Mouse (Mus musculus): ENCODE results near the gene Lrch1.

Gene Lrch1

DNA sequence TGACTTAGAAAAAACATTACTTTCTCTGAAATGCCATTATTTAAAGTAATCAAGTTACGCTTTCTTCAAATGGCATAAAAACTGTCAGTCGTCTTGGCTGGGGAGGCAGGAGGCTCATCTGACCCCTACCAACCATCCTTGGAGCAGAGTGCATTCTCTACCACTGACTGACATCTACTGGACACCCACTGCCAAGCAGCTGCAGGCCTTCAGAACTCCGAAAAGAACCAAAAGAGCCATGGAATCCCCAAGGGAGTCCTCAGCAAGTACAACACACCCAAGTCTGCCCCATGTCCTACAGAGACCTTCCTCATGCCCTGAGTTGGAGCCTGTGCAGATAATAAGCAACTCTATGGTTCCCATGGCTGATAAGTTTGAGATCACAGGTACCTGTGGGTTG, 224.1 kb downstream of the Lrch1 start:
- DNase-seq (ENCODE audit: low spot score in 2 of 2), result peak in 1 of 2 experiments; percentile 40

DNA sequence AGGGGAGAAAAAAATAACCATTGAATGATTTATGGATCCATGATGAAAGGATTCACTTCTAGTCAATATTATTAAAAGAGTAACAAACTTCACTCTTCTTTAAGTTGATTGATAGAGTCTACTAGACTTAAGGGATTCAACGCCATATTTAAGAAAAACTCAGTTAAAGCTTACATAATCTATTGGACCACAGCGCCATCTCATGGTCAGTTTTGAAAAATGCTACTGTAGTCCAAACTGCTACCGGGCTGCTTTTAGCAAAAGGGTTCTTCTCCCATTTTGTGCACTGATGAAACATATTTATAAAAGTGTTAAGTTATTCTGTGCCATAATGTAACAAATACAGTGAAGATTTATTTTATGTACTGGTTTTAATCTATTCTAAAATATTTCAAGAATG, 238.6 kb downstream of the Lrch1 start:
- DNase-seq (ENCODE audit: low spot score in 2 of 2), result peak; percentile 40 to 71
